Mouse (Mus musculus): ENCODE results near the gene Ngdn.
"Not testable (repeated sequence)": the region's sequence is repeated elsewhere in the genome, so short reads cannot be mapped to it uniquely, and the experiment has no call there.

Gene Ngdn

GRCm38 (mm10) chr14:55032695-55033225, 17.5 kb downstream of the Ngdn start:
- peak; percentile 41 to 48 for DNase-seq

DNA sequence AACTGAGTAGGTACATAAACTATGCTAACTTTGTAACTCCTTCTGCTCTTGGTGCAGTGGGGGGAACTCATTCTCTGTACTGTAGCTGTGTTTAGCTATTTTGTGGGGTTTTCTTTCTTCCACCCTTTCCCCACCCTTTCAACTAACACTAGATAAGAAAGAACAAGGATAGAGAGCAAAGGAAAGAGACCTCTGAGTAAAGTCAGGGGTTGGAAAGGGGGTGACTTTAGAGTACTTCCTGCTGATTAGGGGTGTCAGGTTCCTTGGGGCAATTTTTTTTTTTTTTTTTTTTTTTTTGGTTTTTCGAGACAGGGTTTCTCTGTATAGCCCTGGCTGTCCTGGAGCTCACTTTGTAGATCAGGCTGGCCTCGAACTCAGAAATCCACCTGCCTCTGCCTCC, 28.4 kb downstream of the Ngdn start:
- DNase-seq: not testable (repeated sequence)

- no peak for DNase-seq
Observed at GRCm38 (mm10) chr14:55047971-55048531, 32.8 kb downstream of the Ngdn start.

DNA sequence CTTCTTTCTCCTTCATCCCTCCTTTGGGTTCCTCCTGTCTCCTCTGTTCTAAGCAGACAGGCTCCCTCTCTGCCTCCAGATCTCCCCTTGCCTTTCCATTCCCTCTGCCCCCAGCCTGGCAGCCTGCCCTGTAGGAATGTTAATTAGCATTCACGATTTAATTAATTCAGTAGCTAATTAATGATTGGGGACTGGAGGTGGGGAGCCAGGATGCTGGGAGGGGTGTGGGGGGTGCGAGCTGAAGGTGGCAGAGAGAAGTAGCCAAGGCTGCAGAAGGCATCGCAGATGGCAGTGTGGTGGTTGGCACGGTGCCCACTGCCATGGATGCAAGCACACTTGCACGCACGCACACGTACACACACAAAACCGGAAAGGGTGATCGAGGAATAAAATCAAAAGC, 37.2 kb downstream of the Ngdn start:
- DNase-seq: peak; percentile 99 to 100

- peak; percentile 58 to 61 for DNase-seq
Observed at GRCm38 (mm10) chr14:55053050-55053449, 37.8 kb downstream of the Ngdn start.

GRCm38 (mm10) chr14:55053708-55054190, 38.5 kb downstream of the Ngdn start:
- peak; percentile 97 to 99 for DNase-seq

DNA sequence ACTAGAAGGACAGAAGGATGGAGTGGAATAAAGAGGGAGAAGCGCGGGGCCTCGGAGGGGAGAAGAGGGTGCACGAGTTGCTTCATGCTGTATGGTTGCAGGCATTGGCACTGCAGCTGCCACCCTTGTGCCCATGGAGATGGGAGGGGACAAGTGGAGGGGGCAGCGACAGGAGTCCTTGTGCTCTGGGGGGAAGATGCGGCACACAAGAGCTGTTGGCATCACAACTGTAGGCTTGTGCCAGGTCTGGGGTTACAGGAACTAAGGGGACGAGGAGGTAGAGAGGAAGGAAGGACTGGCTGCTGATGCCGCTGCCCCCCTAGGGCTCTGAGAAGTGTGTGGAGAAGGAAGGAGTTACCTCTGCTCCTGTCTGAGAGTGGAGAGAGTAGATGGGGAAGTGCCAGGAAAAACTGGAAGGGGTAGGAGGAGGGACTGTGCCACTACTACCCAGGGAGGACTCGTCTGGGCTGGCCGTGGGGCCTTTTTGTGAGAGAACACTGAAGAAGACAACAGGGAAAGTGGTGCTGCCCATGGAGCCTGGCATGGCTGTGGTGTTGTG, 39.0 kb downstream of the Ngdn start:
- DNase-seq: peak; percentile 88 to 89

GRCm38 (mm10) chr14:55055167-55055834, 40.0 kb downstream of the Ngdn start:
- peak; percentile 99 for DNase-seq

- no peak for DNase-seq
Observed at GRCm38 (mm10) chr14:55059009-55059408, 43.8 kb downstream of the Ngdn start.

DNA sequence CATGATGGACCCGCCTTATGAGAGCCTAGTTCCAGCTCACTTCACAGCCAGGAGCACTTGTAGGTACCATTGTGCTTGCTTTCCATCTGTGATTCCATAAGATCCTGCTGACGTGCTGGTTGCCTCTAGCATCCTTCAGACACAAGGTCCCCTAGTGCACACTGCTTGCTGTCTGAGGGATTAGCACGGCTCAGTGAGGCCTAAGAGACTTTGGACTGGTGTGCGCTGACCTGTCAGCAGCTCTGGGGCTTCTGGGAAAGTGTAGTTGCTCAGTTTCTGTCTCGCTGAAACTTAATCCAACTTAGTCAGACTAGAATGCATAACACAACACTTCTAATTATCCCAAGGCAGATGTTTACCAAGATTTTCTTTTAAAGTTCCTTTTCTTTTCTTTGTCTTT, 44.7 kb downstream of the Ngdn start:
- peak in 1 of 2 experiments; percentile 33 for DNase-seq

DNA sequence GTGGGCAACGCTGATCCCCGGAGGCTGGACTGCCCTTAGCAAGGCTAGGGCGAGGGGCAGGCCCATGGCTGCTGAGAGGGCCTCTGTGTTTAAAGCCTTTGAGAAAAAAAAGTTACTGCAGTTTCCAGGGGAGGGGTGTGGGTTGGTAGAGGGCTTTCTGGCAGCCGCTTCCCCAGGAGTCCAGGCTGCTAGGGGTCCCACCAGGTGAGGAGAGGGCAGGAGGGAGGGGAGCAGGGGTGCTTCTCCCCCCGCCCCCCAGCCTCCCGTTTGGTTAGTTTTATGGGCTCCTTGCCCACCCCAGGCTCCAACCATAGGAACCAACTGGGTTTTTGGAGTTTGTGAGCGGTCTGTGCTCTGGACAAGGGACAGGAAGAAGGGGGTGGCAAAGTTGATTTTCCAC, 46.6 kb downstream of the Ngdn start:
- peak; percentile 29 to 39 for DNase-seq

GRCm38 (mm10) chr14:55062626-55063025, 47.4 kb downstream of the Ngdn start:
- peak; percentile 79 to 81 for DNase-seq

DNA sequence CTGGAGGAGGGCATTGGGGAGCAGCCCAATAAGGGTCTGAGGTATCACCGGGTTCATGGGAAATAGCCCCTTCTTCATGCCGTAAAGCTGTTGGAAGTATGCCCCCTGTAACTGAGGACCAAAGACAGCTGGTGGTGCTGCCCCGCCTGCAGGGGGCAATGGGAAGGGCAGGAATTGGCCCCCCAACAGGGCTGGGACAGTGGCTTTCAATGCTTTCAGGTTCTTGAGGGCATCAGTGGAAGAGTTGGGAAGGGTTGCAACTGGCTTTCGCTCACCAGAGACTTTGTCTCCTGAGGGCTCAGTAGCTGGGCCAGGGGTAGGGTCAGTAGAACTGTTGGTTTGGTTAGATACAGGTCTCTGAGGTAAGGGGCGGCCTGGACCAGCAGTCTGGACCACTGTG, 47.9 kb downstream of the Ngdn start:
- peak; percentile 30 to 36 for DNase-seq

DNA sequence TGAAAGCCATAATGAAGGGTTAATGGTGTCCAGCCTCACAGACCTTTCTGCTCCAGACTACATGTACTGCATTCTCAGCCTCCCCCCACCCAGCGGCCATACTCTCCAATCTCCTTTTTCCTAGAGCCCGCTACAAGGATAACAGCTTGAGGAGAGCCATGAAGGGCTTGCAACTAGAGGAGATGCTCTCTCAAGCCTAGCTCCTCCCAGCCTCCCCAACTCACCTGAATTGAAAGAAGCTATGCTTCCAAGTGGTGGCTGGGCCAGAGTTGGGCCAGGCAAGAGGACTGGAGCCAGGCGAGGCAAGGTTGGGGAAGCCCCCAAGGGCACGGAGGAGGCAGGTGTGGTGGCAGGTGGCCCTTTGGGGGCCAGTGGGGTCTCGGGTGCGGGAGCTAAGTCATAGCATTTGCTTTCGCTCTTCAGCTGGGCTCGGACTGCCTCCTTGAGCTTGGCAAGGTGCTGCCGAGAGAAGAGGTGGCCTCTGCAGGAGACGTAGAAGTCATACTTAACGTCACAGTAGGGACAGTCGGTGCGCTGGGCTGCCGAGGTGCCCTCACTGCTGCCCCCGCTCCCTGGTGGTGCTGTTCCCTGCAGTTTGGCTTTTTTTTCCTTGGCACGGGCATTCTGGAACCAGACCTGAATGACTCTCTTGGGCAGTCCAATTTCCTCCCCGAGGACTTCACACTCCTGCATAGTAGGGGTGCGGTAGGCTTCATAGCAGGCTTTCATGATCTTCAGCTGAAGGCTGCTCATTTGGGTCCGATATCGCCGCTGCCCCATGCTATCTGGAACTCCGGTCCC, 48.5 kb downstream of the Ngdn start:
- DNase-seq: peak; percentile 56 to 57

GRCm38 (mm10) chr14:55064481-55065370, 49.5 kb downstream of the Ngdn start:
- DNase-seq: peak in 1 of 2 experiments; percentile 50

- peak in 1 of 2 experiments; percentile 59 for DNase-seq
Observed at GRCm38 (mm10) chr14:55065391-55065790, 50.1 kb downstream of the Ngdn start.

DNA sequence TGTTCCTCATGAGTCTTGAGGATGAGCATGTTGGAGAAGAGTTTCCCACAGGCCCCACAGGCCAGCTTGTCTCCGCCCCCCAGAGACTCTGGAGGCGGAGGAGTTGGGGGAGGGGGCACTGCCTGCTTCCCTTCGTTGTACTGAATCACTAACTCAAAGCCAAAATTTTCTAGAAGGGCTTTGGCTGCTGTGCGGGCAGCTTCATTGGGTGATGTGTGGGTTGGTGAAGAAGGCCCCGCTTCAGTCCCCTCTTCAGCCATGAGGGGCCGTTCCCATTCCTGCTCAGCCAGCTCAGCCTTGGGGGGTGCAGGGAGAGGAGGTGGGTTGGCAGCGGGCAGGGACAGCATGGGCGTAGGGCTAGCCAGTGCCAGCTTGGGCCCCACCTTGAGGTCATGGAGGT, 50.8 kb downstream of the Ngdn start:
- peak in 1 of 2 experiments; percentile 51 for DNase-seq

DNA sequence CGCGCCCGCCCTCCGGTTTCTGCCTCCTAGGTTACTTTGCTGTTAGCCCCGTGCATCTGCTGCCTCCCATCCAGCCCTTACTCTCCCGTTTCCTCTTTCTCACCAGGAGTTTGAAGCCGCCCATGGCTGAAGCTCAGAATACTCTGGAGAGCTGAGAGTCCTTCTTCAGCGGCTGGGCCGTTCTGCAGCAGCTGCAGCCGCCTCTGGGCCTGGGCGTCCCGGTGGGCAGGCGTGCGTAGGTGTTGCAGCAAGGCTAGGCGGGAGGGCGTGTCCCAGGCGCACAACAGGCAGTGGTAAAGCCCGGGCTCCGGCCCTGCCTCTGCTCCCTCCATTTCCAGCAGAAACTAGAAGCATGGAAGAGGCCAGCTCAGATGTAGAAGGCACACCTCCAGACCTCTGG, 56.5 kb downstream of the Ngdn start:
- no peak for DNase-seq

Measured in cerebellum, postnatal 14 days (tissue).